Mouse (Mus musculus): ENCODE measurements around the gene Derl2.

The Derl2 gene

DNA sequence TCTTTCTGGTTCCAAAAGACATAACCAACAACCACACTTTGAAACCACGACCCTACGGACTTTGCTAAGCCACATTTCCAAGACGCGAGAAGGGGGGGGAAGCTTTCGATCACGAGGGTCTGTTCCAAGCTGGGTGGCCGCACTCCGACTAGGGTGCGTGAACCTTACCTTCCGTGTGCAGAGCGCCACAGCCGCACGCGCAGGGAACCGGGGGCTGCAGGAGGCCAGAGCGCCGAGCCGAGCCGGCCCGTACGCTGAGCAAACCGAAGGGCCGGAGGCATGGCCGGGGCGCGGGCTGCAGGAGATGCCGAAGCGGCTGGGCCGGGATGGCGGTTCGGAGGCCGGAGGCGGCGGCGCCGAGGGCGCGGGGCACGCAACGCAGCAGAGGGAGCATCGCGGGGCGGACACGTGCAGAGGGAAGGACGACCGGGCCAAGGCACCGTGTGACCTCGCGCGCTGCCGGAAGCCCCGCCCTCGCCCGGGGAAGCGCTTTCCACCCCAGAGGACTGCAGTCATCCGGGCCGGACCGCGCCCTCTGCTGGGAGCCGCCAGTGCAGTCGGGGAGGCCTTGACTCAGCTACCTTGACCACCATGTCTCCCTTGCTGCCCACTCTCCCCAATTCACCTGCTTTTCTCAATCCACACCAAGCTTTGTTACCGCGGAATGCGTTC lies 36.9 kb downstream of the Derl2 start, which contains the start of gene C1qbp:
C1qbp (minus strand) TSS at position 470 of the 672 bp plus-strand sequence.
- DNase-seq (ENCODE audit: low read depth in 2 of 2, low spot score in 2 of 2), result peak; percentile 89 to 91

DNA sequence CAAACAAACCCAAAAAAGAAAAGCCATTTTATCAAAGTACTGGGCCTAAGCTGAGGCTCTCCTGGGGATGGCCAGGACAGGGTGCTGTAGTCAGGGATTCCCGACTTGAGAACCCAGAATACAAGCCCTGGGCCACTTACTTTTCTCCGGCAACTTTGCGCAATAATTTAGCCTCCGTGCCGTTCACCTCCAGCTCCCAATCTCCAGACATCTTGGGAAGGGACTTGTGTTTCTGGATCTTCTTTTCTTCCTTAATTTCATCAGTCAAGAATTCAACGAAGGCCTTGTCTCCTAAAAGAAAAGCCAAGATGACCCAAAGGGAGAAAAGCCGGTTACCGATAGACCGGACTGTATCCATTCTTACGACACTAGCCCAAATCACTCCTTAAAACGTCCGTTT lies 37.6 kb downstream of the Derl2 start:
- DNase-seq (ENCODE audit: low read depth in 2 of 2, low spot score in 2 of 2), result no peak

DNA sequence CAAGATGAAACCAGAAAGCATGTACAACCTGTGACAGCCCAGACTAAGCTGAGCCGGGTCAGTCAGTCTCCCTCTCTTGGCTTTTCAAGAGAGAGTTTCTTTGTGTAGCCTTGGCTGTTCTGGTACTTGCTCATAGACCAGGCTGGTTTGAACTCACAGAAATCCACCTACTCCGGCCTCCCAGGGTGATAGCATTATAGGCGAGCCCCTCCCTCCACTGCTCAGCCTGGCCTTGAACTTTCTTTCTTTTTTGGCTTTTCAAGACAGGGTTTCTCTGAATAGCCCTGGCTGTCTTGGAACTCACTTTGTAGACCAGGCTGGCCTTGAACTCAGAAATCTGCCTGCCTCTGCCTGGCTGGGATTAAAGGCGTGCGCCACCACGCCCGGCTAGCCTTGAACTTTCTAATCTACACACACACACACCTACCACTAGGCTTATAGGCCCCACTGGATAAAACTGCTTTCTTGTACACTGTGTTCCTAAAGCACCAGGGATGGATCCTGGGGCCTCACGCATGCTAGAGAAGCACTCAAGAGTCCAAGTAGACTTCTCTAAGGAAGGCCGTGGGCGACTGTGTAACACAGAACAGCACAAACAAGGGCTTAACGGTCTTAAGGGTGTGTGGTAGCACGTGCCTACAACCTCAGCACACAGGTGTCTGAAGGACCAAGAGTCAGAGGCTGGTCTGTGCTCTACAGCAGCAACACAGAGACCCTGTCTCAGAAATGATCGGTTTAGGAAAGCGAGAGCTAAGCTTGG lies 38.7 kb downstream of the Derl2 start:
- DNase-seq (ENCODE audit: low read depth in 2 of 2, low spot score in 2 of 2), result no peak

DNA sequence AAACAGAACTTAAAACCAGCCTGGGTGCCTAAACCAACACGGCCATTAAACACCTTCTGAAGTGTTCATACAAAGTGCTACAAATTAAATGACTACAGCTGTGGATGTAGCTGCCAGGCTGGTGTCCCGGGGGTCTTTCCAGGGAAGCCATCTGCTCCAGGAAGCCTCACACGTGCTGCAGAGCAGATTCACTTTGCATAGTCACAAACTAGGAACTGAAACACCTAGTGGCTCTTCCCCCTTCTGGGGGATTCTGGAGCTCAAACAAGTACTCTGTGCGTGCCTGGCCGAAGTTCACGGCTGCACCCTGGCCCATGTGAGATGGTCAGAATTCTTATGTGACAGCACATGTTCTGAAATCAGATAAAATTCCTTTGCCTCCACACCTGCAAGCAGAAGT lies 39.4 kb downstream of the Derl2 start:
- no peak for DNase-seq (ENCODE audit: low read depth in 2 of 2, low spot score in 2 of 2)

DNA sequence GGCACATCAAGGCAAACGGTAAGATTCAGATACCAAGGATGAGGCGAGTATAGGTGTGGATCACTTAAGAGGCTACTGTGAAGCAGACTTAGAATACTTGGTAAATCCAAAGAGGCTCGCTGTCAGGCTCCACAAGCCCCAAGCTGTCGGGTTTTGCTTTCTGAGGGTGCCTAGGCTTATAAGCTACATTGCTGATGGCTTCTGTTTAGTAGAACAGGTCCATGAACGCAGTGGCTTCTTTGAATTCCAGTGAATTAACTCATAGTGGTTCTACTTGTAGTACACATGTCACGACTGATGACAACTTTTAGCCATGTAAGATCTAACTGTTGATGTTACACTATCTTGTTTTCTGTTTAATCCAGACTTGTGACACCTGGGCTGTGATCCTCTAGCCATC lies 42.3 kb downstream of the Derl2 start:
- no peak for DNase-seq (ENCODE audit: low read depth in 2 of 2, low spot score in 2 of 2)

DNA sequence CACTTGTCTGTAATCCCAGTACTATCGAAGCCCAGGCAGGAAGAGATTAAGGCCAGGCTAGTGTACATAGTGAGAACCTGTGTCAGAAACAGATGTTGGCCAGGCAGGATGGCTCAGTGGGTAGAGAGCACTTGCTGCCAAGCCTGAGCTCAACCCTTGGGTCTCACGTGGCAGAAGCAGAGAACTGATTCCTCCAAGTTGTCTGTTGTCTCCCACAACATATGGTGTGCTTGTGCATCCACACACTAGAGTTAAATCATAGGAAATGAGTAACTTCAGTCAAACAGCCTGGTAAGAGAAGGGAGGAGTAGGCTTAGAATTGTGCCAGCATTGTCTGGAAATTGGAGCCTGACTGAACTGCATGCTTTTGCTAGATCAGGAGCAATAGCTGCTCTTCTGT lies 44.4 kb downstream of the Derl2 start:
- no peak for DNase-seq (ENCODE audit: low read depth in 2 of 2, low spot score in 2 of 2)

DNA sequence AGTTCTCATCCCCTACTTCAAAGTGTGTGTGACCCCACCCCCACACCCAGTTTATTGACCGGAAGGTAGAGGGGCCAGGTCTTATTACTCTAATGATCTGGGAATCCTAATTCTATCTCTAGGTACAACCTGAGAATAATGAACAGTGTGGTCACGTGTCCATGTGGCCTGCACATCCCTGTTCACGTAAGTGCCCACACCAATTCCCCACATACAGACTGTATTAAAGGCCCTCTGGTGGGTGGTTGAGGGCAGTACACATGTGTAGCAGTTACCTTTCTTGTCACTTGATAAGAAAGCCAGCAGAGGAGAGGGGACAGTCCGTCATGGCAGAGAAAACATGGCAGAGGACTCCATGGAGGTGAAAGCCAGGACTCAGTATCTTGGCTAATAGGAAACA lies 45.7 kb downstream of the Derl2 start:
- no peak for DNase-seq (ENCODE audit: low read depth in 2 of 2, low spot score in 2 of 2)

DNA sequence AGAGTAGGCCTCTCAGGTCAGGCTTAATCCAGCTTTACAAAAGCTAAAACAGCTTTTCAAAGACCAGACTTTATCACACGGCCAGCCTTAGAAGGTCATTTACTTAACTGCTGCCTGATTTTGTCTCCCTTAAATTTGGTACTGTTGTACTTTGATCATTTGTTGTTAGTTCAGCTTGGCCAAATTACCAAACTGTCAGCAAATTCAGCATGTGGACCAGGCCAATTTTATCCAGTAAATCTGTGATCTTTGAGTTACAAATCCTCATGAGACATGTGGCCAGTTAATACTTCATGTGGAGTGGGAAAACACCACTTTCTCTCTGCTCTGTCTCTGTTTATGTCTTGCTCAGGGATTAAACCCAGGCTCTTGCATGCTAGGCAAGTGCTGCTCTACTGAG lies 47.1 kb downstream of the Derl2 start:
- DNase-seq (ENCODE audit: low read depth in 2 of 2, low spot score in 2 of 2), result no peak

DNA sequence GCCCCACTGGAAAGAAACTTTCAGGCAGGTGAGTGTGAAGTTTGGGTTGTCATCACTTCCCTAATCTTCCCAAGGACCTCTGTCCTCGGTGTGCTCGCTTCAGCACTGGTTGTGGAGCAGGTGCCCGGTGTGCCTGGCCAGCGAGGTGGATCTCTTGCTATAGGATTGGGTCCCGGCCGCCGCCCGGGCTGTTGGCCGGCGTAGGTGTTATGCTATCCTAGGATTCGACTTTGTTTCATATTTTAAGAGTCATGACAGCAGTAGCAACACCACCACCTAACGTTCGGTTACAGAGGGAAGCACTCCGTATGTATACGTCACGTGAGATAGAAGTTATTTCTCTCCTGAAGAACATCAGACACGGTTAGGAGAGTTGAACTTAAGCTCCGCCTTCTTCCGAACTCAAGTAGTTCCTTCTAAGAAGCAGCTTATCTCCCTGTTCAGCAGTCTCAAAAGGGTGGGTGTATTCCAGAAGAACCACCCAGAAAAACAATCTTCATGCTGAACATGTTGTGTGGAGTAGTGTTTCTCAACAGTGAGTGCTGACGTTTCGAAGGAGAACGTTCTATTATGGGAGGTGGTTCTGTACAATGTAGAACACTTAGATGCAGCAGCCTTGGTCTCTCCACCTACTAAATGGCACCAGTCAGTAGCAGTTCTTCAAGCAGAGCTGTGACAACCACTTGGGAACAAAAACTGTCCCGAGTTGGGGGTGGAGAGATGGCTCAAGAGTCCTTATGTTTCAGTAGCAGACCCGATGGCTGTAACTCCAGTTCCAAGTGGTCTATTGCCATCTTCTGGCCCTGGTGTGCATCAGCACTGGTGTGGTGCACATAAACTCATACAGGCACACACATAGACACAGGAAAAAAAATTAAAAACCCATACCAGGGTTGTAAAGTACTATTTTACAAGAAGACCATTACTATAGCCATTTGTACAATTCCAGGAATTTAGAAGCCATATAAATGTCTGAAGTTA lies 48.8 kb downstream of the Derl2 start:
- DNase-seq (ENCODE audit: low read depth in 2 of 2, low spot score in 2 of 2), result no peak

DNA sequence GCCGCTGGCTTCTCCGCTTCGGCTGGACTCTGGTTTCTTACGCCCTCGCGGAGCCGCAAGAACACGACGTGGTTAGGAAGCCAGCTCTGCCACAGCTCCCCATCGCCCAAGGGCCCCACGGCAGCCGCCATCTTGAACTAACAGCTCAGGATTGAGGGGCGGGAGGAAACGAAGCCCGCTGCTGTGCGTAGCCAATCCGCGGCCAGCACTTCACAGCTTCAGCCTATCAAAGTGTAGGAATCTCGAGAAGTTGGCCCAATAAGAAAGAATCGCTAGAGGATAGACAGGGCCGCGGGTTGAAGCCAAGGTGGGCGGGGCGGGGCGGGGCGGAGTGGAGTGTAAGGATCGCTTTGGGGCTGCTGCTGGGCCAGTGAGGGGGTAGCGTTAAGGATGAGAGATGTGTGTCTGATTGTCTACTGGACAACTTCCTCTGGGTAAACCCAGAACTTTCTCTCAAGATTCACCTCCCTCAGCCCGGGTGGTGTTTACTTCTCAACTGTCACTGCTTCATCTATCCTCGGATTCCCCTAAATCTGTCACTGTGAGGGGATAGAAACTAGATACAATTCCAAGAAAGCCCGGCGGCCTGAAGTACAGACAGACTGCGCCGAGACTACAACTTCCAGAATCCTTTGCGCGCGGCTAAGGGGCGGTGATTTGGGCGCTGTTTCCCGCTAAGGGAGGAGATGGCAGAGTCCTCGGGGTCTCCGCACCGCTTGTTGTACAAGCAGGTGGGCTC lies 49.7 kb downstream of the Derl2 start, which contains the start of the genes Nup88 and Rpain:
Nup88 (minus strand) TSS at position 153 of the 739 bp plus-strand sequence.
Rpain (plus strand) TSS at position 393 of the 739 bp plus-strand sequence.
- DNase-seq (ENCODE audit: low read depth in 2 of 2, low spot score in 2 of 2), result peak; percentile 82 to 87

DNA sequence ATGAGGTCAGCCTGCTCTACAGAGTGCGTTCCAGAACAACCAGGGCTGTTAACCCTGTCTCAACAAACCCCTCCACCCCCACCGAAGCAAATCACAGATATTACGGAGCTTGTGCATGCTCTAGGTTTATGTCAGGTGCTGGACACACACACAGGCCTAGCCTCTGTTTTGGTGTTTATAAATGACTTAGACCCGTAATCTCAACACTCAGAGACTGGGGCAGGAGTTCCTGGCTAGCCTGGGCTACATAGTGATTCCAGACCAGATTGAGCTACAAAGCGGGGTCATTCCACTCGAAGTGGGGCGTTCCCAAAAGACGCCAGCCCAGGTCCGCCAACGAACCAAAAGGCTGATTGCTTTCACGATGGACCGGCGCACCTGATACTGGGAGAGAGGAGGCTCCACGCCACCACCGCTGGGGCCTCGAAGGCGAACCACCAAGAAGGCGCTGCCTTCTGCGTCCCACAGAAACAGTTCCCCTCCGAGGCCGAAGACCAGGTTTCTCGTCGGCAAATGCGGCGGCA lies 50.3 kb downstream of the Derl2 start:
- DNase-seq (ENCODE audit: low read depth in 2 of 2, low spot score in 2 of 2), result no peak

DNA sequence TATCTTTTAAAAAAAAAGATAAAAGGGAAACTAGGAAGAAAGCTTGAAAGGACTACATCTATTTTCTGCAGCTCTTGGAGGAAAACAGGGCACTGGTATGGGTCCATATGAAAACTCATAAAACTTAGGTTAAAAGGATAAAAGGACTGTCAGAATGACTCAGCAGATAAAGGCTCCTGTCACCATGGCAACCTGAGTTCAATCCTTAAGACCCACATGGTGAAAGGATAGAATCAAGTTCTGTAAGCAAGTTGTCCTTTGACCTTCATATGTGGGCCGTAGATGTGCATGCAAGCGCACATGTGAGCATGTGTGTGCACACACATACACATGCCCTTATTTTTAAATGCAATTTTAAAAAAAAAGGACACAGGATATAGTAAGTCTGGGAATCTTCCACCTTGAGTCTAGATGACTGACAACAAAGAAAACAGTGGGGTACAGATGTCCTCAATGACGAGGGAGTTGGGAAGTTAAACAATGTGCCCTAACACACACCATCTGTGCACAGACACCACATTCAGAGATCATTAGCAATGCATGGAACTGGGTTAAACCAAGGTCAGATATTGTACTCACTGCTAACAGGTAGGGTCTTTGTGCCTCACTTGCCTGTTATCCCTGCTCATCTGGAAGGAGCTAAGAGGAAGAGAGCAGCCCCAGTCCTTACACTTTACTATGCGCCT lies 55.3 kb downstream of the Derl2 start:
- no peak for DNase-seq (ENCODE audit: low read depth in 2 of 2, low spot score in 2 of 2)

DNA sequence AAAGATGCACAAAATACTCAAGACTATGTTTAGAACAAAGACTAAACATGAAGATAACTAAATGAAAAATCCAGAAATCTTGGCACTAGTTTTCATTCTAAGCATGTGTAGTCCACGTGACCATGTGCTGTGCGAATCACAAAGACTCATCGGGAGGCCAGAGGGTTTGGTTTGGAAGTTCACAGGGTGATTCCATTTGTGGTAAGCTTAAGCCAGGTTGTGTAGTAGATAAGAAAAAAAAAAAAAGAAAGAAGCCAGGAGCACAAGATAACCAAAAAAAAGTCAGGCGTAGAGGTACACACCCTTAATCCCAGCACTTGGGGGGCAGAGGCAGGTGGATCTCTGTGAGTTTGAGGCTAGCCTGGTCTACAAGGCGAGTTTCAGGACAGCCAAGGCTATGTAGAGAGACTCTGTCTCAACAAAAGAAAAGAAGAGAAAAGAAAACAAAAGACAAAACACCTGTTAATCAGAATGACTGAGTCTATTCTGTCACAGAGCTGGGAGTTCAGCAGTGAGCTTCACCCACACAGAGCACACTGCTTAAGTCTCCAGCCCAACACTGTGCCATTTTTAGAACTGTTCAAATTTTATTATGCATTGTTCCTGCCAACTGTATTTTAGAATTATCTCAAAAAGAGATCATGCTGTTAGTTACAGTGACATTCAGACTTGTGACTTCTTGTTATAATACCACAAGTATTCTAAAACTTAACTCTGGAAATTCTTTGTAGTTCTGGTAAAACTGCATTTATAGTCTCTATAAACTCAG lies 58.7 kb downstream of the Derl2 start:
- DNase-seq (ENCODE audit: low read depth in 2 of 2, low spot score in 2 of 2), result no peak

Data from CD8-positive naive resting alpha-beta T cell, adult 2 months (primary cell).